Mouse (Mus musculus) forebrain, embryonic 15.5 days (tissue): Measurements from ENCODE around the gene Apobec3. TPM values are rescaled to one million over a fixed set of nuclear protein-coding genes. Genes with fewer than 3 reads are reported as not detected.

Experiments
- ATAC-seq: fragments of 200-750 bp; cut with Nextera tagmentation; replicated peaks from 2 replicates; pipeline ENCODE4 v1.8.0; 2017; ENCODE audit warnings: mild to moderate bottlenecking, moderate TSS enrichment, moderate library complexity
- H3K27ac ChIP-seq: fragments of 300-500 bp; sonication (generic); replicated peaks from 2 replicates; pipeline ENCODE4 v1.5.1; 2015; ENCODE audit warnings: mild to moderate bottlenecking, inconsistent platforms
- H3K27me3 ChIP-seq: fragments of 300-500 bp; sonication (generic); 2 replicates; pipeline ENCODE4 v1.6.1; 2015; ENCODE audit warnings: inconsistent platforms
- H3K36me3 ChIP-seq: fragments of 300-500 bp; sonication (generic); 2 replicates; pipeline ENCODE4 v1.6.1; 2015; ENCODE audit warnings: mild to moderate bottlenecking, inconsistent platforms
- H3K4me1 ChIP-seq: fragments of 300-500 bp; sonication (generic); 2 replicates; pipeline ENCODE4 v1.6.1; 2015; ENCODE audit warnings: inconsistent platforms
- H3K4me2 ChIP-seq: fragments of 300-500 bp; sonication (generic); replicated peaks from 2 replicates; pipeline ENCODE4 v1.6.1; 2015; ENCODE audit warnings: mild to moderate bottlenecking, inconsistent platforms
- H3K4me3 ChIP-seq: fragments of 300-500 bp; sonication (generic); 2 replicates; pipeline ENCODE4 v1.5.1; 2015; ENCODE audit warnings: mild to moderate bottlenecking, inconsistent platforms
- H3K9ac ChIP-seq: fragments of 300-500 bp; sonication (generic); replicated peaks from 2 replicates; pipeline ENCODE4 v1.6.1; 2015; ENCODE audit warnings: mild to moderate bottlenecking, inconsistent platforms
- H3K9me3 ChIP-seq: fragments of 300-500 bp; sonication (generic); 2 replicates; pipeline ENCODE4 v1.6.1; 2016; ENCODE audit warnings: inconsistent platforms
- WGBS: fragments of 180-500 bp; shearing (Covaris S2); methylation state at CpG from one replicate; pipeline ENCODE4 v1.1.7; 2015; ENCODE audit warnings: mixed read lengths; 5-methylcytosine and 5-hydroxymethylcytosine counted together
- polyA plus RNA-seq: library from polyadenylated mRNA; unstranded; fragments of >200 nt; fragmentation: Nextera tagmentation; extraction: Ambion mirVana; gene quantifications from 2 replicates; pipeline ENCODE4 v1.2.1, GENCODE M21; 2015

Apobec3 gene
- polyA plus RNA-seq, 1 experiment from 2014 or later = 6.6 TPM

DNA sequence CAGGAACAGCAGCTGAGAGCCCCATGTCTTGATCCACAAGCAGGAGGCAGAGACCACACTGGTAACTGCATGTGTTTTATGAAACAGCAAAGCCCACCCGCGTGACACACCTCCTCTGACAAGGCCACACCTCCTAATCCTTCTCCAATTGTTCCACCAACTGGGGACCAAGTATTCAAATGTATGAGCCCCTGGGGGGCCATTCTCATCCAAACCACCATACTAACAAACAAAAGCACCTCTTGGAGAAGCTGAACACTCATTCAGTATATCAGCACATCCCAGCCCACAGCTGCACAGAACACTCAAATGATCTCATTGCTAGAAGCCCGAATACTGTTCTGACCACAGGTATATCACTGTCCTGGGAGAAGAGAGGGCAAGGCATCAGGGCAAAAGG lies 52.1 kb downstream of the Apobec3 start:
- ATAC-seq = no peak

GRCm38 (mm10) chr15:79944948-79945347 lies 53.5 kb downstream of the Apobec3 start:
- no peak for ATAC-seq
- H3K27ac ChIP-seq = no peak overlapping the region
- no peaks in the 10 kb centered on the region for H3K27me3 ChIP-seq
- H3K9ac ChIP-seq = no peak overlapping the region
- no peaks in the 10 kb centered on the region for H3K36me3 ChIP-seq
- H3K4me1 ChIP-seq = peaks cover 6% of the 10 kb centered on the region
- no peak overlapping the region for H3K4me2 ChIP-seq
- no peak overlapping the region for H3K4me3 ChIP-seq
- H3K9me3 ChIP-seq = no peaks in the 10 kb centered on the region
- WGBS = 89% methylated on average over 5 of the region's 5 CpGs

More for the DNA sequence above, 52.1 kb downstream of the Apobec3 start:
- H3K9me3 ChIP-seq = no peaks in the 10 kb centered on the region
- H3K4me3 ChIP-seq = no peak overlapping the region
- H3K4me2 ChIP-seq = no peak overlapping the region
- no peaks in the 10 kb centered on the region for H3K27me3 ChIP-seq
- 75% methylated on average over 3 of the region's 3 CpGs for WGBS
- no peaks in the 10 kb centered on the region for H3K4me1 ChIP-seq
- H3K9ac ChIP-seq = no peak overlapping the region
- no peak overlapping the region for H3K27ac ChIP-seq
- H3K36me3 ChIP-seq = no peaks in the 10 kb centered on the region

GRCm38 (mm10) chr15:79946022-79946421 lies 54.6 kb downstream of the Apobec3 start:
- no peak overlapping the region for H3K4me2 ChIP-seq
- peaks cover 17% of the 10 kb centered on the region for H3K4me1 ChIP-seq
- no peaks in the 10 kb centered on the region for H3K9me3 ChIP-seq
- no peak overlapping the region for H3K4me3 ChIP-seq
- no peaks in the 10 kb centered on the region for H3K27me3 ChIP-seq
- 9% methylated on average over 4 of the region's 4 CpGs for WGBS
- H3K9ac ChIP-seq = no peak overlapping the region
- peak; percentile 77; the same call in 1 of the 2 replicates for ATAC-seq
- H3K36me3 ChIP-seq = no peaks in the 10 kb centered on the region
- H3K27ac ChIP-seq = no peak overlapping the region

DNA sequence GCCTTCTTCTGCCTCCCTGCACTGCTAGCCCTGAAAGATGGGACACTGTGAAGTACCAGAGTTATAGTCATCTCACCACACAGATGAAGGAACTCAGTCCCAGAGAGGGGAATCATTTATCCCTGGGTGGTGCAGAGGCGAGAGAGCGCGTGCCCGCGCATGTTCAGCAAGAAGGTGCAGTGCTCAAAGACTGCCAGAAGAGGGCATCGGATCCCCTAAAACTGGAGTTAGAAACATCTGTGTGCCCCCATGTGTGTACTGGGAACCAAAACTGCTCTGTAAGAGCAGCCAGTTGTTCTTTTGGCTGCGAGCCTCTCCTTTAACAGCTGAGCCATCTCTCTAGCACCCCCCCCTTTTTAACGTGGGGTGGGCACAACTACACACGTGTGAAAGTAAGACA lies 55.3 kb downstream of the Apobec3 start:
- H3K36me3 ChIP-seq = no peaks in the 10 kb centered on the region
- no peak overlapping the region for H3K9ac ChIP-seq
- no peak overlapping the region for H3K27ac ChIP-seq
- no peak overlapping the region for H3K4me2 ChIP-seq
- peaks cover 17% of the 10 kb centered on the region for H3K4me1 ChIP-seq
- H3K27me3 ChIP-seq = no peaks in the 10 kb centered on the region
- ATAC-seq = no peak
- no peak overlapping the region for H3K4me3 ChIP-seq
- H3K9me3 ChIP-seq = no peaks in the 10 kb centered on the region
- whole genome bisulfite sequencing = 72% methylated on average over 9 of the region's 9 CpGs

GRCm38 (mm10) chr15:79947681-79948080 lies 56.2 kb downstream of the Apobec3 start:
- H3K4me1 ChIP-seq = peaks cover 19% of the 10 kb centered on the region
- H3K4me3 ChIP-seq = no peak overlapping the region
- no peaks in the 10 kb centered on the region for H3K9me3 ChIP-seq
- no peaks in the 10 kb centered on the region for H3K36me3 ChIP-seq
- no peak overlapping the region for H3K4me2 ChIP-seq
- 72% methylated on average over 6 of the region's 6 CpGs for WGBS
- H3K9ac ChIP-seq = no peak overlapping the region
- no peak for ATAC-seq
- no peak overlapping the region for H3K27ac ChIP-seq
- no peaks in the 10 kb centered on the region for H3K27me3 ChIP-seq

- Histone ChIP-seq H3K27me3 (no peaks in the 10 kb centered on the region), H3K27ac (peak overlapping the region; percentile 24), H3K4me1 (peaks cover 19% of the 10 kb centered on the region), H3K36me3 (no peaks in the 10 kb centered on the region), H3K9ac (peak overlapping the region; percentile 39), H3K9me3 (no peaks in the 10 kb centered on the region), H3K4me3 (peak overlapping the region; percentile 34), H3K4me2 (peak overlapping the region; percentile 52)
- ATAC-seq = peak; percentile 63
- under 1% methylated on average over 24 of the region's 24 CpGs for WGBS
Observed at GRCm38 (mm10) chr15:79950250-79951025, 59.0 kb downstream of the Apobec3 start.

- Histone ChIP-seq H3K4me3 (no peak overlapping the region), H3K27me3 (no peaks in the 10 kb centered on the region), H3K9ac (no peak overlapping the region), H3K9me3 (no peaks in the 10 kb centered on the region), H3K4me1 (peaks cover 19% of the 10 kb centered on the region), H3K4me2 (peak overlapping the region; percentile 52; the same call in 1 of the 2 replicates), H3K36me3 (no peaks in the 10 kb centered on the region), H3K27ac (peak overlapping the region; percentile 24; the same call in 1 of the 2 replicates)
- 78% methylated on average over 6 of the region's 6 CpGs for WGBS
- no peak for ATAC-seq
Observed at GRCm38 (mm10) chr15:79951226-79951625, 59.8 kb downstream of the Apobec3 start.

GRCm38 (mm10) chr15:79951730-79952503 lies 60.5 kb downstream of the Apobec3 start:
- no peak overlapping the region for H3K4me3 ChIP-seq
- no peak for ATAC-seq
- H3K9ac ChIP-seq = no peak overlapping the region
- H3K4me2 ChIP-seq = no peak overlapping the region
- no peaks in the 10 kb centered on the region for H3K36me3 ChIP-seq
- 49% methylated on average over 14 of the region's 14 CpGs for WGBS
- H3K27me3 ChIP-seq = no peaks in the 10 kb centered on the region
- H3K27ac ChIP-seq = 0 out of 2 replicates have a peak overlapping the region, but pooled peaks have one; percentile 24
- H3K9me3 ChIP-seq = no peaks in the 10 kb centered on the region
- peaks cover 19% of the 10 kb centered on the region for H3K4me1 ChIP-seq

DNA sequence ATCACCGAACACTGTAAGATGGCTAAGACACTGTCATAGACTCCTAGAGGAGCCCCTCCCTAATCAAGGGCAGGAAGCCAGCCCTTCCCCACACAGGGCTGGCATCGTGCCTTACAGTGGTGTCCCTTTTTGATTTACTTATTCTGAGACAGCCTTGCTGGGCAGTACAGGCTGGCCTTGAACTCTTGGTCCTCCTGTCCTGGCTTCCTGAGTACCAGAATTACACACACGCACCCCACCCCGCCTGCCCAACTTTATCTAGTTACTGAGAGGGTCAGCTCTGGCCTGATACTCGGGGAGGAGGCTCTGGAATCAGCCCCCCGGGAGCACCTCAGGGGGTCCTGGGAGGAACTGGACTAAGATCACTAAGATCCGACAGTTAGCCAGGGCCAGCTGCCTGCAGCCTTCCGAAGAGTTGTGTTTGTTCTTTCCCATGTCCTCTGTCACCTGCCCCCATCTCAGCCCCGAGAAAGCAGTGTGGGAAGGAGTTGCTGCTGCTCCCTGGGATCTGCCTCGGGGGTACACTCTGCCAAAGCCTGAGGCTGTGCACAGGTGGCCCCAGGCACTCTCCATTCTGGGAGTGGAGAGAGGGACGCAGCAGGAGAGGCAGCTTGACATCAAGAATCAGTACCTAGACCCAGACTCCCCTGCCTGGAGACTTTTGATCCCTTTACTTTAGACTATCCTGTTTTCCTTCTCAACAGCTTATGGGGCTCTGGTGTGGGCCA lies 61.2 kb downstream of the Apobec3 start:
- no peaks in the 10 kb centered on the region for H3K9me3 ChIP-seq
- H3K4me1 ChIP-seq = peaks cover 19% of the 10 kb centered on the region
- H3K27ac ChIP-seq = no peak overlapping the region
- no peak overlapping the region for H3K4me3 ChIP-seq
- H3K4me2 ChIP-seq = no peak overlapping the region
- 49% methylated on average over 11 of the region's 11 CpGs for WGBS
- H3K9ac ChIP-seq = no peak overlapping the region
- ATAC-seq = no peak
- H3K36me3 ChIP-seq = no peaks in the 10 kb centered on the region
- no peaks in the 10 kb centered on the region for H3K27me3 ChIP-seq

DNA sequence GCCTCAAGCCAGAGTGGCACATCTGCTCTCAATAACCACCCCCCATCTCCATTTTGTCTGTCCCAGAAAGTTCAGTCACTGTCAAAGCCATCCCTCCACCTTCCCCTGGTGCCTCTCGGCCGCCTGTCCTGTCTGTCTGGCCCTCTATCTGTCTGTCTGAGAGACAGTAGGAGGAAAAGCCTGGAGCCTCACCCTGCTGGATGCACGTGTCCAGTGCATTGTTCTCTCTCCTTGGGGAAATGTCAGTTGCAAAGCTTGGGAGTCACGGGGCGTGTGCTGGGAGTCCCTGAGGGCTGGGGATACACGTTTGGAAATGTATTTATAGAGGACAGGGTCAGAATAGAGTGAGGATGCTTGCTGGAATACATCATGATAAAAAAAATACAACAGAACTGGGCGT lies 62.0 kb downstream of the Apobec3 start:
- 70% methylated on average over 7 of the region's 7 CpGs for WGBS
- H3K27ac ChIP-seq = no peak overlapping the region
- no peaks in the 10 kb centered on the region for H3K9me3 ChIP-seq
- no peak overlapping the region for H3K9ac ChIP-seq
- H3K4me1 ChIP-seq = peaks cover 19% of the 10 kb centered on the region
- no peaks in the 10 kb centered on the region for H3K36me3 ChIP-seq
- no peaks in the 10 kb centered on the region for H3K27me3 ChIP-seq
- H3K4me2 ChIP-seq = no peak overlapping the region
- no peak overlapping the region for H3K4me3 ChIP-seq
- ATAC-seq = no peak

DNA sequence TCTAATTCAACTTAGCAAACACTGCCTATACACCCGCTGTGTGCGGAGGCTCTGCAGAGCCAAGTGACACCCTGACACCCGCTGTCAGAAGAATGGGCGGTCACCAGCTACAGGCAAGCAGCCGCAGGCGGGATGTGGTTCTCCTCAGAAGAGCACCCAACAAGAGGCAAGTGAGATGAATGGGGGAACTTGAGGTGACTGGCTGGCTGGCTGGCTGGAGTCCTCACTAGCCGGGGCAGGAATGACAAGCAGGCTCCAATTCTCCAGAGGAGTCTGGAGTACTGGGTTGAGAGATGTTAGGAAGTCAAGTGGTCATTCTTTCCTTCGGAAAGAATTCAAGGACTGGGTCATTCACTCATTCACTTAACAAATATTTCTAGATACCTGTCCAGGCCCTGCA lies 65.1 kb downstream of the Apobec3 start:
- Histone ChIP-seq H3K36me3 (no peaks in the 10 kb centered on the region), H3K4me1 (0 out of 2 replicates have a peak, but pooled peaks cover 2% of the 10 kb centered on the region), H3K27me3 (no peaks in the 10 kb centered on the region), H3K27ac (no peak overlapping the region), H3K4me2 (no peak overlapping the region), H3K4me3 (no peak overlapping the region), H3K9me3 (no peaks in the 10 kb centered on the region), H3K9ac (no peak overlapping the region)
- no peak for ATAC-seq
- 89% methylated on average over 8 of the region's 8 CpGs for WGBS

- no peak overlapping the region for H3K9ac ChIP-seq
- H3K27me3 ChIP-seq = no peaks in the 10 kb centered on the region
- no peak for ATAC-seq
- H3K9me3 ChIP-seq = no peaks in the 10 kb centered on the region
- H3K4me2 ChIP-seq = no peak overlapping the region
- H3K27ac ChIP-seq = no peak overlapping the region
- H3K4me1 ChIP-seq = no peaks in the 10 kb centered on the region
- no peak overlapping the region for H3K4me3 ChIP-seq
- 67% methylated on average over 3 of the region's 3 CpGs for WGBS
- no peaks in the 10 kb centered on the region for H3K36me3 ChIP-seq
Observed at GRCm38 (mm10) chr15:79958418-79958817, 67.0 kb downstream of the Apobec3 start.
